Mouse (Mus musculus) forebrain, embryonic 14.5 days (tissue): ENCODE data around the gene Chrnb4. TPM values are rescaled to one million over a fixed set of nuclear protein-coding genes. Genes with fewer than 3 reads are reported as not detected.

ENCODE experiments used
- ATAC-seq: fragments of 200-750 bp; cut with Nextera tagmentation; 2 replicates; pipeline ENCODE4 v1.8.0; 2017; ENCODE audit warnings: mild to moderate bottlenecking, moderate library complexity
- DNase-seq: peaks from one replicate; pipeline ENCODE4 v3.0.0-alpha.2; 2015; ENCODE audit warnings: low spot score
- H3K27ac ChIP-seq: fragments of 300-500 bp; sonication (generic); 2 replicates; pipeline ENCODE4 v1.5.1; 2014; ENCODE audit warnings: low read depth, mild to moderate bottlenecking, control low read depth, low read length, moderate library complexity
- H3K27me3 ChIP-seq: fragments of 300-500 bp; sonication (generic); replicated peaks from 2 replicates; pipeline ENCODE4 v1.6.1; 2014; ENCODE audit warnings: low read length, control low read depth, mixed read lengths; ENCODE audit not compliant: control insufficient read depth, insufficient read depth
- H3K36me3 ChIP-seq: fragments of 300-500 bp; sonication (generic); 2 replicates; pipeline ENCODE4 v1.6.1; 2014; ENCODE audit warnings: low read length, control low read depth; ENCODE audit not compliant: control insufficient read depth, insufficient read depth
- H3K4me1 ChIP-seq: fragments of 300-500 bp; sonication (generic); 2 replicates; pipeline ENCODE4 v1.6.1; 2014; ENCODE audit warnings: antibody characterized with exemption, low read length, control low read depth; ENCODE audit not compliant: control insufficient read depth, insufficient read depth
- H3K4me2 ChIP-seq: fragments of 300-500 bp; sonication (generic); 2 replicates; pipeline ENCODE4 v1.6.1; 2014; ENCODE audit warnings: mild to moderate bottlenecking, control low read depth, low read length
- H3K4me3 ChIP-seq: fragments of 300-500 bp; sonication (generic); 2 replicates; pipeline ENCODE4 v1.5.1; 2014; ENCODE audit warnings: low read depth, low read length, control low read depth
- H3K9ac ChIP-seq: fragments of 300-500 bp; sonication (generic); 2 replicates; pipeline ENCODE4 v1.6.1; 2014; ENCODE audit warnings: mild to moderate bottlenecking, low read length, control low read depth, moderate library complexity
- H3K9me3 ChIP-seq: fragments of 300-500 bp; sonication (generic); replicated peaks from 2 replicates; pipeline ENCODE4 v1.6.1; 2016; ENCODE audit warnings: low read length, control low read depth, mixed read lengths; ENCODE audit not compliant: control insufficient read depth
- WGBS: fragments of 180-500 bp; shearing (Covaris S2); extraction: QIAGEN DNeasy Blood & Tissue Kit; methylation state at CpG from one replicate; pipeline ENCODE4 v1.1.7; 2014; 5-methylcytosine and 5-hydroxymethylcytosine counted together
- polyA plus RNA-seq: library from polyadenylated mRNA; unstranded; fragments of >200 nt; fragmentation: Nextera tagmentation; extraction: Ambion mirVana; gene quantifications from 2 replicates; pipeline ENCODE4 v1.2.1, GENCODE M21; 2014

The Chrnb4 gene
- polyA plus RNA-seq, 1 experiment from 2014 or later, result 0.39 TPM

DNA sequence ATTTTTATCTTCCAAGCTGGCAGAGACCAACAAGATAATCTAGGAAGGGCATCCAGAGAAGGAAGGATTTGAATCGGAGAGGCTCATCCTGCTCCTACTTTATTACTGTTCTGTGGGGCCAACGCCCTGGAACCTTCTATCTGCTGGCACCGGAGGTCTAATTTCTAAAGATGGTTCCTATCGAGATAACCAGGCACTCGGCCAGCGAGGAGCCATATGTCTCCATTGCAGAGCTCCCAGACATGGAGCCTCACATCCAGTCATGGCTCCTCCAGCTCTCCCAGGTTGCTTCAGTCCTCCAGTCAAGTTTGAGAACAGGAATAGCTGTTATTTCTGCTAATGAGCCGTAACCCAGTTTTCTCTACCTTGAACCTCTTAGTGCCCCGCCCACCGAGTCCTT, 16.7 kb upstream of the Chrnb4 start:
- Histone ChIP-seq H3K4me1 (peaks cover 13% of the 10 kb centered on the region; the same call in 1 of the 2 replicates), H3K9me3 (no peaks in the 10 kb centered on the region), H3K27ac (no peak overlapping the region), H3K36me3 (no peaks in the 10 kb centered on the region), H3K9ac (no peak overlapping the region), H3K4me2 (no peak overlapping the region), H3K27me3 (no peaks in the 10 kb centered on the region), H3K4me3 (no peak overlapping the region)
- 85% methylated on average over 9 of the region's 9 CpGs for WGBS
- ATAC-seq, result no peak
- peak; percentile 21 for DNase-seq

DNA sequence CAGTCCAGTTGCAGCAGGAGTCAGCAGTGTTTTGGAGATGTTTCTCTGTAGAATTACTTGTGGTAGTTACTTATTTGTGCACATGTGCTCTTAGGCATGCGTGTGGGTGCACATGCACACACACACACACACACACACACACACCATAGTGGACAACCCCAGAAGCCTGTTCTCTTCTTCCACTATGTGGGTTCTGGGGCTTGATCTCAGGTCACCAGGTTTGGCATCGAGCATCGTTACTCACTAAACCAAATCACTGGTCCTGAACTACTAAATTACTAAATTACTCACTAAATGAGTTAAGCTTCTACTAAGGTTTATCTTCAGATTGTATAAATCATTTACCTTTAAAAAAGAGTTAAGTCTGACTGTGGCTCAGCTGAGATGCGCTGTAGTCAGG, 9.5 kb upstream of the Chrnb4 start:
- H3K36me3 ChIP-seq, result no peaks in the 10 kb centered on the region
- no peak for DNase-seq
- ATAC-seq, result no peak
- no peaks in the 10 kb centered on the region for H3K9me3 ChIP-seq
- WGBS, result 92% methylated on average over 4 of the region's 4 CpGs
- H3K9ac ChIP-seq, result no peak overlapping the region
- no peaks in the 10 kb centered on the region for H3K27me3 ChIP-seq
- no peak overlapping the region for H3K27ac ChIP-seq
- no peak overlapping the region for H3K4me3 ChIP-seq
- H3K4me1 ChIP-seq, result no peaks in the 10 kb centered on the region
- H3K4me2 ChIP-seq, result no peak overlapping the region

- Histone ChIP-seq H3K9me3 (no peaks in the 10 kb centered on the region), H3K9ac (no peak overlapping the region), H3K36me3 (no peaks in the 10 kb centered on the region), H3K4me3 (no peak overlapping the region), H3K27me3 (no peaks in the 10 kb centered on the region), H3K4me2 (no peak overlapping the region), H3K4me1 (no peaks in the 10 kb centered on the region), H3K27ac (no peak overlapping the region)
- 81% methylated on average over 2 of the region's 2 CpGs for WGBS
- ATAC-seq, result no peak
- DNase-seq, result no peak
Measured at GRCm38 (mm10) chr9:55055386-55055930, 6.9 kb upstream of the Chrnb4 start.

- ATAC-seq (no peak), DNase-seq (peak; percentile 44)
- peaks cover 7% of the 10 kb centered on the region for H3K4me1 ChIP-seq
- no peak overlapping the region for H3K4me3 ChIP-seq
- H3K9me3 ChIP-seq, result no peaks in the 10 kb centered on the region
- H3K27me3 ChIP-seq, result no peaks in the 10 kb centered on the region
- no peaks in the 10 kb centered on the region for H3K36me3 ChIP-seq
- 1% methylated on average over 3 of the region's 3 CpGs for WGBS
- no peak overlapping the region for H3K9ac ChIP-seq
- H3K27ac ChIP-seq, result no peak overlapping the region
- H3K4me2 ChIP-seq, result no peak overlapping the region
Measured at GRCm38 (mm10) chr9:55046764-55047163, 1.8 kb downstream of the Chrnb4 start.

DNA sequence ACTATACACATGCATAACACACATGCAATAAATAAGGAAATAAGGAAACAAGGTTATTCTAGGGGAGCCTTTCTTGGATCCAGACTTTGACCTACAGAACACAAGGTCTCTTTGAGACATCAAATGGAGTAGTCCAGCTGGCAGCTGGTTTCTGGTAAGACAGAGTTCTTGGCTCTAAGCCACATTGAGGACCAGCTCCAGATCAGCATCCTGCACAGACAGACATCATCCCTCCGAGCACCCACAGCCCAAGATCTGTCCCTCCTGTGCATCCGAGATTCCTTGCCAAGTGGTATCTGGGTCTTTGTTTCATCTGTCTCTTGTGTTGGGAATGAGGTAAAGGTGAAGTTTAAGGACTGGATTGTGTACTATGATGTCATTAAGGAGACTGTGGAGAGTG, 3.6 kb downstream of the Chrnb4 start:
- Histone ChIP-seq H3K9ac (no peak overlapping the region), H3K27me3 (no peaks in the 10 kb centered on the region), H3K36me3 (no peaks in the 10 kb centered on the region), H3K4me3 (no peak overlapping the region), H3K4me2 (no peak overlapping the region), H3K27ac (no peak overlapping the region), H3K4me1 (peaks cover 7% of the 10 kb centered on the region), H3K9me3 (no peaks in the 10 kb centered on the region)
- 70% methylated on average over 2 of the region's 2 CpGs for WGBS
- DNase-seq (no peak), ATAC-seq (no peak)

GRCm38 (mm10) chr9:55043688-55044087, 4.9 kb downstream of the Chrnb4 start:
- peaks cover 7% of the 10 kb centered on the region for H3K4me1 ChIP-seq
- 7% methylated on average over 8 of the region's 8 CpGs for WGBS
- H3K27ac ChIP-seq, result no peak overlapping the region
- H3K36me3 ChIP-seq, result no peaks in the 10 kb centered on the region
- H3K4me2 ChIP-seq, result no peak overlapping the region
- no peak for ATAC-seq
- no peak for DNase-seq
- no peak overlapping the region for H3K9ac ChIP-seq
- no peak overlapping the region for H3K4me3 ChIP-seq
- no peaks in the 10 kb centered on the region for H3K9me3 ChIP-seq
- no peaks in the 10 kb centered on the region for H3K27me3 ChIP-seq

GRCm38 (mm10) chr9:55041389-55041788, 7.2 kb downstream of the Chrnb4 start:
- H3K4me2 ChIP-seq, result no peak overlapping the region
- no peak for ATAC-seq
- H3K27me3 ChIP-seq, result no peaks in the 10 kb centered on the region
- no peak overlapping the region for H3K27ac ChIP-seq
- DNase-seq, result peak; percentile 46
- H3K9ac ChIP-seq, result no peak overlapping the region
- H3K36me3 ChIP-seq, result no peaks in the 10 kb centered on the region
- 66% methylated on average over 2 of the region's 2 CpGs for WGBS
- no peak overlapping the region for H3K4me3 ChIP-seq
- no peaks in the 10 kb centered on the region for H3K9me3 ChIP-seq
- H3K4me1 ChIP-seq, result no peaks in the 10 kb centered on the region; the same call in none of the 2 replicates

DNA sequence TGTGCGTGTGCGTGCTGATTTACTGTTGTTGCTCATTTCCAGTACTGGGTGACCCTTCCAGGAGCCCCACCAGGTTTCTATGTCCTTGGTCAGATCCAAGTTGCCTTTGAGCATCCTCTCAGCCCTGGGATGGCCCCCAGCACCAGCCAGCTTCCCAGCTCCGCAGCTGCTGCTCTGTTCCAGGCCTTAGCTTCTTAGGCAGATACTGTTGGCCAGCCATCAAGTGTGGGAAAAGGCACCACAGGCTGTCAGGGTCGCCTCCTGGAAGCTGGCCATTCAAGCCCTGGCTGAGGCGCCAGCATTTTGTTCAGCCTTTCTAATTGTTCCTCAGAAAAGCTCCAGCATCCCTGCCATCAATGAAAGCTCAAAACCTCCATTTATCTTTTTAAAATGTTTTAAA, 8.6 kb downstream of the Chrnb4 start:
- Histone ChIP-seq H3K9me3 (no peaks in the 10 kb centered on the region), H3K36me3 (no peaks in the 10 kb centered on the region), H3K4me1 (no peaks in the 10 kb centered on the region; the same call in none of the 2 replicates), H3K9ac (no peak overlapping the region), H3K4me2 (no peak overlapping the region), H3K27me3 (no peaks in the 10 kb centered on the region), H3K27ac (no peak overlapping the region), H3K4me3 (no peak overlapping the region)
- peak; percentile 52 for DNase-seq
- no peak for ATAC-seq
- 53% methylated on average over 5 of the region's 5 CpGs for WGBS

DNA sequence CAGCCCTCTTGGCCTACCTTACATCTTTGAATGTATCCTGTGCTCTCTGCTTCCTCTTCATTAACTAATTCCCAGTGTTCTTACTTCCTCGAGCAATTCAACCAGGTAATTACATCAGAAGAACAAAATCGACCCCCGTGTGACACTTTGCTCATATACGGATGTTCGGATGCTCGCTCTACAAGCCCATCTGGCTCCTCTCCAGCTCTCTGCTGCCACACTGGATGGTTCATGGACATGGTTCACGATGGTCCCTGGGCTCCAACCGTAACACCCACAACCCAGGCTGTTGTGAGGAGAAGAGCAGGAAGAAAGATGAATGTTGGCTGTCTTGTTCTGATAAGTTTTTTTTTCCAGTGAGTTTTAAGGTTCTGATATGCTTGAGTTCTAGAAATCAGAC, 9.6 kb downstream of the Chrnb4 start:
- Histone ChIP-seq H3K4me1 (no peaks in the 10 kb centered on the region; the same call in none of the 2 replicates), H3K27ac (no peak overlapping the region), H3K4me2 (no peak overlapping the region), H3K9me3 (no peaks in the 10 kb centered on the region), H3K9ac (no peak overlapping the region), H3K27me3 (no peaks in the 10 kb centered on the region), H3K4me3 (no peak overlapping the region), H3K36me3 (no peaks in the 10 kb centered on the region)
- ATAC-seq, result no peak
- DNase-seq, result no peak
- 76% methylated on average over 8 of the region's 8 CpGs for WGBS
